Mouse (Mus musculus) WW6 (cell line): ENCODE data around the gene Elovl2.
A peak's percentile ranks its signal among the peaks of the same experiment; 100 is the strongest.
"Not testable (repeated sequence)": the region's sequence is repeated elsewhere in the genome, so short reads cannot be mapped to it uniquely, and the experiment has no call there.

Experiments used
- DNase-seq: peaks from one replicate; pipeline ENCODE4 v3.0.0-alpha.2; 2013; ENCODE audit warnings: low read depth, low spot score

The Elovl2 gene

GRCm38 (mm10) chr13:41220304-41220834 is at the start of gene Elovl2:
Gene Elovl2 (minus strand): TSS chr13:41220405.
- DNase-seq = peak; percentile 58

- no peak for DNase-seq
Observed at GRCm38 (mm10) chr13:41267827-41268408, 47.7 kb upstream of the Elovl2 start.

- DNase-seq = no peak
Observed at GRCm38 (mm10) chr13:41263304-41264006, 43.2 kb upstream of the Elovl2 start.

GRCm38 (mm10) chr13:41261617-41262016 is 41.4 kb upstream of the Elovl2 start:
- DNase-seq = not testable (repeated sequence)

- DNase-seq = no peak
Observed at GRCm38 (mm10) chr13:41257851-41258250, 37.6 kb upstream of the Elovl2 start.

GRCm38 (mm10) chr13:41256962-41257361 is 36.8 kb upstream of the Elovl2 start:
- DNase-seq = no peak

- no peak for DNase-seq
Observed at GRCm38 (mm10) chr13:41256126-41256525, 35.9 kb upstream of the Elovl2 start.

- DNase-seq = no peak
Observed at GRCm38 (mm10) chr13:41252736-41253135, 32.5 kb upstream of the Elovl2 start.

- no peak for DNase-seq
Observed at GRCm38 (mm10) chr13:41252141-41252540, 31.9 kb upstream of the Elovl2 start.

GRCm38 (mm10) chr13:41251667-41252066 is 31.5 kb upstream of the Elovl2 start:
- DNase-seq = no peak

GRCm38 (mm10) chr13:41251232-41251631 is 31.0 kb upstream of the Elovl2 start:
- DNase-seq = not testable (repeated sequence)

- DNase-seq = no peak
Observed at GRCm38 (mm10) chr13:41250318-41250981, 30.2 kb upstream of the Elovl2 start.

GRCm38 (mm10) chr13:41249538-41250317 is 29.5 kb upstream of the Elovl2 start, which contains the start of gene Smim13:
Gene Smim13 (plus strand): TSS chr13:41249844.
- DNase-seq = peak; percentile 95

GRCm38 (mm10) chr13:41248751-41249520 is 28.7 kb upstream of the Elovl2 start:
- no peak for DNase-seq

- DNase-seq = no peak
Observed at GRCm38 (mm10) chr13:41244306-41244830, 24.2 kb upstream of the Elovl2 start.

- DNase-seq = no peak
Observed at GRCm38 (mm10) chr13:41241557-41241956, 21.4 kb upstream of the Elovl2 start.

- no peak for DNase-seq
Observed at GRCm38 (mm10) chr13:41238805-41239130, 18.6 kb upstream of the Elovl2 start.

- DNase-seq = no peak
Observed at GRCm38 (mm10) chr13:41238035-41238804, 18.0 kb upstream of the Elovl2 start.

- no peak for DNase-seq
Observed at GRCm38 (mm10) chr13:41235845-41236741, 15.9 kb upstream of the Elovl2 start.
